Mouse (Mus musculus): ENCODE results near the gene Ubr4.

DNA sequence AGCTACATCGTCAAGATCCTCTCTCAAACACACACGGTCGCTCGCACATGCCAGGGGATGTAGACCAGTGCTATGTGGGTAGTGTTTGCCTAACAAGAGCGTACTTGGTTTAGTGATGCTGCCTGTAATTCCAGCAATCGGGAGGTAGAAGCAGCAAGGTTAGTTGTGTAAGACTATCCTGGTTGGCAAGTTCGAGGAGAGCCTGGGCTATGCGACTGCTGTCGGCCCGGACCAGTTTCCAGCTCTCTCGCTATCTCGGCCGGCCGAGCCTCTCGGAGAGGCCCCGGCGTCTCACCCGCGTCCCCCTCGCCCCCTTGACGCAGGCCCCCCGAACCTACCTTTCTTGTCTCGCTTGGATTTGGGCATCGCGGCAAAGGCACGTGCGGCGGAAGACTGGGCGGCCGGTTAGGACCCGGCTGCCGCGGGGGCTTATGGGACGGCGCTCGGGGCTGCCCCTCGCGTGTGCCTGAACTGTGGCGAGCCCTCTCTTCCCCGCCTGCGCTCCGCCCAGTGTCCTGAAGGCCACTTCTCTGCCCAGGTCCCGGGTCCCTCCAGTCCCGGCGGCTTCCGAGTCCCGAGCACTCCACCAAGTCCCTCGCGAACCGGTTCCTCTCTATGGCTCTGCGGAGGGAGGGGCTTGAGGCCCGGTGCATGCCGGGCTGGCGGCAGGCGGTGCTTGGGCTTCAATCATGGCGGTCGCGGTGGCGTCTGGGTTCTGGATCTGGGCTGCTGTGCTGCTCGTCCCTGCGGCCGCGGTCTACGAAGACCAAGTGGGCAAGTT lies at the start of gene Ubr4, which contains the start of the genes Mrto4 and Emc1:
- TF ChIP-seq CTCF (conservative IDR thresholded peaks at IDR 0.05; ENCODE audit: insufficient read depth, insufficient read length, low read depth, low read length) (no peak), POLR2A (IDR thresholded peaks at IDR 0.05; ENCODE audit: low read depth, low read length) (peak; percentile 19)

All from kidney, adult 2 months (tissue).